8 mouse cellular contexts compared by ENCODE assay signal in genomic region chr16:22656533-22657444, GRCm38 (mm10). TPM values are rescaled to one million over a fixed set of nuclear protein-coding genes. Genes with fewer than 3 reads are reported as not detected.
DNase-seq lines count a peak whose midpoint lies in the region; ATAC-seq and TF ChIP-seq lines count a peak whose summit lies in the region.

Dgkg (minus strand) TSS chr16:22657221.

- peaks cover 16% of the 10 kb centered on the region for H3K4me1 ChIP-seq in embryonic facial prominence, embryonic 15.5 days
- H3K4me1 ChIP-seq in heart, embryonic 14.5 days (ENCODE audit: control insufficient read depth in 2 of 2, insufficient read depth in 2 of 2, low read length in 2 of 2) = peaks cover 5 to 9% of the 10 kb centered on the region in 2 experiments
- H3K4me1 ChIP-seq in liver, embryonic 11.5 days (replicated peaks; ENCODE audit: control insufficient read depth, insufficient read depth, low read length) = peaks cover 5% of the 10 kb centered on the region; the same call in 1 of the 2 replicates
- H3K4me1 ChIP-seq in midbrain, postnatal 0 days (ENCODE audit: insufficient read depth, low read length) = 0 out of 2 replicates have a peak, but pooled peaks cover 3% of the 10 kb centered on the region
- no peaks in the 10 kb centered on the region for H3K4me1 ChIP-seq in stomach, embryonic 14.5 days (ENCODE audit: control insufficient read depth, insufficient read depth, low read length)

- peak; percentile 19 for DNase-seq in ovary, postnatal 36 days (ENCODE audit: low spot score)
- no peak for DNase-seq in ovary, adult 18-20 months (ENCODE audit: low spot score)
- peak; percentile 16 to 47 for DNase-seq in kidney, postnatal 25 days
- DNase-seq in liver, embryonic 11.5 days (ENCODE audit: low spot score) = peak; percentile 45
- peak; percentile 33 for DNase-seq in midbrain, postnatal 0 days (ENCODE audit: low spot score)

- H3K4me2 ChIP-seq in embryonic facial prominence, embryonic 15.5 days (replicated peaks) = peak within 1 kb of the TSS; percentile 90
- peak within 1 kb of the TSS; percentile 95 for H3K4me2 ChIP-seq in heart, embryonic 14.5 days (ENCODE audit: low read length)
- peak within 1 kb of the TSS; percentile 75 for H3K4me2 ChIP-seq in liver, embryonic 11.5 days
- H3K4me2 ChIP-seq in midbrain, postnatal 0 days (ENCODE audit: low read depth, low read length, poor library complexity, severe bottlenecking) = peak within 1 kb of the TSS; percentile 88
- peak within 1 kb of the TSS; percentile 81 for H3K4me2 ChIP-seq in stomach, embryonic 14.5 days (replicated peaks; ENCODE audit: low read depth, low read length)

- 0 out of 2 replicates have a peak within 1 kb of the TSS, but pooled peaks have one; percentile 6 for H3K9ac ChIP-seq in embryonic facial prominence, embryonic 15.5 days
- H3K9ac ChIP-seq in heart, embryonic 14.5 days (ENCODE audit: low read length) = peak within 1 kb of the TSS; percentile 64
- H3K9ac ChIP-seq in liver, embryonic 11.5 days (ENCODE audit: low read depth, low read length) = no peak within 1 kb of the TSS
- H3K9ac ChIP-seq in midbrain, postnatal 0 days (replicated peaks; ENCODE audit: low read length, poor library complexity, severe bottlenecking) = peak within 1 kb of the TSS; percentile 63
- no peak within 1 kb of the TSS; the same call in 1 of the 2 replicates for H3K9ac ChIP-seq in stomach, embryonic 14.5 days (replicated peaks; ENCODE audit: low read depth, low read length)

- no peaks in the 10 kb centered on the region for H3K36me3 ChIP-seq in embryonic facial prominence, embryonic 15.5 days
- no peaks in the 10 kb centered on the region for H3K36me3 ChIP-seq in heart, embryonic 14.5 days (ENCODE audit: control insufficient read depth, insufficient read depth, low read length)
- no peaks in the 10 kb centered on the region for H3K36me3 ChIP-seq in liver, embryonic 11.5 days (ENCODE audit: control insufficient read depth, insufficient read depth, low read length)
- H3K36me3 ChIP-seq in midbrain, postnatal 0 days (ENCODE audit: insufficient read depth, low read length) = no peaks in the 10 kb centered on the region
- H3K36me3 ChIP-seq in stomach, embryonic 14.5 days (ENCODE audit: control insufficient read depth, insufficient read depth, low read length) = no peaks in the 10 kb centered on the region

- H3K4me3 ChIP-seq in embryonic facial prominence, embryonic 15.5 days (replicated peaks) = peak within 1 kb of the TSS; percentile 46
- peak within 1 kb of the TSS; percentile 29 to 52 for H3K4me3 ChIP-seq in heart, embryonic 14.5 days (ENCODE audit: control insufficient read depth in 1 of 2, insufficient read depth in 1 of 2, low read depth in 1 of 2, low read length in 2 of 2)
- peak within 1 kb of the TSS; percentile 49 for H3K4me3 ChIP-seq in liver, embryonic 11.5 days (ENCODE audit: low read depth, low read length)
- H3K4me3 ChIP-seq in midbrain, postnatal 0 days (ENCODE audit: low read depth, low read length) = peak within 1 kb of the TSS; percentile 51
- H3K4me3 ChIP-seq in stomach, embryonic 14.5 days (ENCODE audit: low read depth, low read length) = peak within 1 kb of the TSS; percentile 41

- TF ChIP-seq CTCF in midbrain, postnatal 0 days (IDR thresholded peaks at IDR 0.05) = no peak

- H3K27me3 ChIP-seq in embryonic facial prominence, embryonic 15.5 days = peaks cover 44% of the 10 kb centered on the region
- H3K27me3 ChIP-seq in heart, embryonic 14.5 days (ENCODE audit: control insufficient read depth, insufficient read depth, low read length) = peaks cover 37% of the 10 kb centered on the region
- H3K27me3 ChIP-seq in liver, embryonic 11.5 days (replicated peaks; ENCODE audit: control insufficient read depth, insufficient read depth, low read length) = peaks cover 25% of the 10 kb centered on the region
- peaks cover 21% of the 10 kb centered on the region; the same call in 1 of the 2 replicates for H3K27me3 ChIP-seq in midbrain, postnatal 0 days (ENCODE audit: insufficient read depth, low read length)
- H3K27me3 ChIP-seq in stomach, embryonic 14.5 days (ENCODE audit: control insufficient read depth, insufficient read depth, low read length) = peaks cover 16% of the 10 kb centered on the region; the same call in 1 of the 2 replicates

- H3K27ac ChIP-seq in embryonic facial prominence, embryonic 15.5 days (replicated peaks) = no peak within 1 kb of the TSS
- H3K27ac ChIP-seq in heart, embryonic 14.5 days (replicated peaks in 1 of 2; ENCODE audit: control insufficient read depth in 1 of 2, insufficient read depth in 1 of 2, low read depth in 2 of 2, low read length in 2 of 2) = no peak within 1 kb of the TSS
- H3K27ac ChIP-seq in liver, embryonic 11.5 days (ENCODE audit: low read depth, low read length) = no peak within 1 kb of the TSS
- no peak within 1 kb of the TSS for H3K27ac ChIP-seq in midbrain, postnatal 0 days (ENCODE audit: low read depth, low read length)
- no peak within 1 kb of the TSS for H3K27ac ChIP-seq in stomach, embryonic 14.5 days (ENCODE audit: low read length)

- 2% methylated on average over 62 of the region's 63 CpGs for WGBS in embryonic facial prominence, embryonic 15.5 days
- 2% methylated on average over 52 of the region's 63 CpGs for WGBS in heart, embryonic 14.5 days
- 1% methylated on average over 60 of the region's 63 CpGs for WGBS in liver, embryonic 11.5 days
- 1% methylated on average over 62 of the region's 63 CpGs for WGBS in midbrain, postnatal 0 days
- WGBS in stomach, embryonic 14.5 days = under 1% methylated on average over 63 of the region's 63 CpGs

- peak; percentile 47; the same call in 1 of the 2 replicates for ATAC-seq in embryonic facial prominence, embryonic 15.5 days (ENCODE audit: insufficient number of reproducible peaks, low FRiP score, low TSS enrichment, low read depth)
- peak; percentile 52; the same call in 1 of the 2 replicates for ATAC-seq in heart, embryonic 14.5 days (ENCODE audit: insufficient number of reproducible peaks, insufficient read depth, low FRiP score, low read depth)
- ATAC-seq in liver, embryonic 11.5 days (replicated peaks; ENCODE audit: low FRiP score) = no peak
- ATAC-seq in midbrain, postnatal 0 days (ENCODE audit: low FRiP score) = peak; percentile 83
- peak; percentile 23; the same call in 1 of the 2 replicates for ATAC-seq in stomach, embryonic 14.5 days (ENCODE audit: insufficient number of reproducible peaks, insufficient read depth, low FRiP score, low read depth)

- H3K9me3 ChIP-seq in embryonic facial prominence, embryonic 15.5 days (replicated peaks) = no peaks in the 10 kb centered on the region
- no peaks in the 10 kb centered on the region for H3K9me3 ChIP-seq in heart, embryonic 14.5 days (ENCODE audit: control insufficient read depth, low read length)
- H3K9me3 ChIP-seq in liver, embryonic 11.5 days (ENCODE audit: control insufficient read depth, low read length) = no peaks in the 10 kb centered on the region
- no peaks in the 10 kb centered on the region for H3K9me3 ChIP-seq in midbrain, postnatal 0 days (ENCODE audit: low read length)
- H3K9me3 ChIP-seq in stomach, embryonic 14.5 days (ENCODE audit: control insufficient read depth, low read depth, low read length) = no peaks in the 10 kb centered on the region

RNA-seq across cellular contexts. Expression of gene Dgkg, which starts in this region (rescaled TPM):
- 0.35 and 0.47 TPM in 2 replicates for polyA plus RNA-seq in embryonic facial prominence, embryonic 15.5 days (2015; fragmentation: Nextera tagmentation; extraction: Ambion mirVana)
- 0.42 and 0.47 TPM in 2 replicates for polyA plus RNA-seq in heart, embryonic 14.5 days (2014; fragmentation: Nextera tagmentation; extraction: Ambion mirVana)
- 0.86 and 1.2 TPM in 2 replicates for polyA plus RNA-seq in liver, embryonic 11.5 days (2014; fragmentation: Nextera tagmentation; extraction: Ambion mirVana)
- 6.2 and 8.2 TPM in 2 replicates for total RNA-seq in midbrain, postnatal 0 days (2014; rRNA removed)
- 5.4 and 5.5 TPM in 2 replicates for polyA plus RNA-seq in midbrain, postnatal 0 days (2015; fragmentation: Nextera tagmentation; extraction: Ambion mirVana)
- 1.5 and 1.8 TPM in 2 replicates for polyA plus RNA-seq in stomach, embryonic 14.5 days (2014; fragmentation: Nextera tagmentation; extraction: Ambion mirVana)

Comparison
In these comparisons a context has a peak if more than half of its experiments do, and no peak if none do; other contexts are left out.
1. Peak in ATAC-seq, H3K4me3 ChIP-seq, H3K9ac ChIP-seq and H3K4me2 ChIP-seq in embryonic facial prominence, embryonic 15.5 days; RNA of the gene not detected or under 1 TPM.
2. Peak in ATAC-seq, H3K4me3 ChIP-seq, H3K9ac ChIP-seq and H3K4me2 ChIP-seq in heart, embryonic 14.5 days; RNA of the gene not detected or under 1 TPM.